Mouse (Mus musculus): ENCODE measurements around the gene Slc16a8.
A peak's percentile ranks its signal among the peaks of the same experiment; 100 is the strongest.

The Slc16a8 gene

GRCm38 (mm10) chr15:79254661-79255060 is at the start of gene Slc16a8:
TSS of gene Slc16a8 (minus strand) at chr15:79254761.
- DNase-seq = no peak

GRCm38 (mm10) chr15:79303725-79304124 is 49.2 kb upstream of the Slc16a8 start:
- DNase-seq = peak; percentile 21

GRCm38 (mm10) chr15:79299563-79300155 is 45.1 kb upstream of the Slc16a8 start:
- DNase-seq = no peak

- no peak for DNase-seq
Measured at GRCm38 (mm10) chr15:79298553-79298952, 44.0 kb upstream of the Slc16a8 start.

- no peak for DNase-seq
Measured at GRCm38 (mm10) chr15:79292779-79293178, 38.2 kb upstream of the Slc16a8 start.

- DNase-seq = no peak
Measured at GRCm38 (mm10) chr15:79290340-79290739, 35.8 kb upstream of the Slc16a8 start.

- DNase-seq = no peak
Measured at GRCm38 (mm10) chr15:79289441-79289840, 34.9 kb upstream of the Slc16a8 start.

- DNase-seq = no peak
Measured at GRCm38 (mm10) chr15:79288387-79288786, 33.8 kb upstream of the Slc16a8 start.

- DNase-seq = peak; percentile 60
Measured at GRCm38 (mm10) chr15:79287091-79287490, 32.5 kb upstream of the Slc16a8 start.

GRCm38 (mm10) chr15:79286141-79286540 is 31.6 kb upstream of the Slc16a8 start:
- peak; percentile 78 for DNase-seq

- peak; percentile 89 for DNase-seq
Measured at GRCm38 (mm10) chr15:79285399-79285798, 30.8 kb upstream of the Slc16a8 start, which contains the start of gene Baiap2l2. TSS of gene Baiap2l2 (minus strand) at chr15:79285537.

GRCm38 (mm10) chr15:79283371-79283770 is 28.8 kb upstream of the Slc16a8 start:
- peak; percentile 79 for DNase-seq

GRCm38 (mm10) chr15:79282434-79282833 is 27.9 kb upstream of the Slc16a8 start:
- no peak for DNase-seq

- no peak for DNase-seq
Measured at GRCm38 (mm10) chr15:79281389-79281788, 26.8 kb upstream of the Slc16a8 start.

- DNase-seq = no peak
Measured at GRCm38 (mm10) chr15:79280850-79281249, 26.3 kb upstream of the Slc16a8 start.

GRCm38 (mm10) chr15:79280209-79280608 is 25.6 kb upstream of the Slc16a8 start:
- peak; percentile 49 for DNase-seq

- DNase-seq = no peak
Measured at GRCm38 (mm10) chr15:79277728-79278127, 23.2 kb upstream of the Slc16a8 start.

GRCm38 (mm10) chr15:79273020-79273419 is 18.5 kb upstream of the Slc16a8 start:
- no peak for DNase-seq

GRCm38 (mm10) chr15:79271124-79271746 is 16.7 kb upstream of the Slc16a8 start:
- no peak for DNase-seq

- no peak for DNase-seq
Measured at GRCm38 (mm10) chr15:79270317-79271123, 16.0 kb upstream of the Slc16a8 start.

GRCm38 (mm10) chr15:79268521-79268920 is 14.0 kb upstream of the Slc16a8 start:
- DNase-seq = no peak

GRCm38 (mm10) chr15:79265384-79265783 is 10.8 kb upstream of the Slc16a8 start:
- no peak for DNase-seq

GRCm38 (mm10) chr15:79263726-79264125 is 9.2 kb upstream of the Slc16a8 start:
- no peak for DNase-seq

- no peak for DNase-seq
Measured at GRCm38 (mm10) chr15:79262786-79263309, 8.3 kb upstream of the Slc16a8 start.

Measured in kidney, adult 9 months (tissue).